Mouse (Mus musculus): ENCODE data around the gene Abcc1. TPM values are rescaled to one million over a fixed set of nuclear protein-coding genes. Genes with fewer than 3 reads are reported as not detected.

Abcc1 gene
- polyA plus RNA-seq (2012; rRNA removed): 1.8 and 2.4 TPM in 2 replicates

GRCm38 (mm10) chr16:14361362-14362098, at the start of gene Abcc1:
Abcc1 (plus strand) TSS chr16:14361558.

GRCm38 (mm10) chr16:14316884-14317876, 44.2 kb upstream of the Abcc1 start, which contains the start of gene Fopnl:
Fopnl (minus strand) TSS chr16:14317405.

Other genes starting within 250 kb of the Abcc1 start
- gene Nde1, start 198.3 kb upstream of the Abcc1 start, polyA plus RNA-seq (2012; rRNA removed): 29.0 and 31.3 TPM in 2 replicates
- 6.0 and 6.6 TPM in 2 replicates for gene Marf1, start 198.2 kb upstream of the Abcc1 start, polyA plus RNA-seq (2012; rRNA removed)
- 1.2 and 1.3 TPM in 2 replicates for gene Myh11, start 70.2 kb upstream of the Abcc1 start, polyA plus RNA-seq (2012; rRNA removed)
- 19.0 and 19.1 TPM in 2 replicates for gene Fopnl, start 44.2 kb upstream of the Abcc1 start, polyA plus RNA-seq (2012; rRNA removed)
- not detected in 2 replicates for gene A630010A05Rik, start 200.8 kb downstream of the Abcc1 start, polyA plus RNA-seq (2012; rRNA removed)